Mouse (Mus musculus): Measurements from ENCODE around the gene Col18a1.

Col18a1 gene

GRCm38 (mm10) chr10:77182804-77183331 lies 16.5 kb upstream of the Col18a1 start:
- DNase-seq (ENCODE audit: low read depth, low spot score) = no peak

GRCm38 (mm10) chr10:77180110-77180509 lies 13.8 kb upstream of the Col18a1 start:
- DNase-seq (ENCODE audit: low read depth, low spot score) = no peak

GRCm38 (mm10) chr10:77178691-77179090 lies 12.3 kb upstream of the Col18a1 start:
- no peak for DNase-seq (ENCODE audit: low read depth, low spot score)

- DNase-seq (ENCODE audit: low read depth, low spot score) = no peak
These were observed 4.1 kb upstream of the Col18a1 start for GRCm38 (mm10) chr10:77170400-77170799.

GRCm38 (mm10) chr10:77165318-77165945 lies 916 bp downstream of the Col18a1 start:
- DNase-seq (ENCODE audit: low read depth, low spot score) = peak; percentile 83

- DNase-seq (ENCODE audit: low read depth, low spot score) = peak; percentile 79
These were observed 1.8 kb downstream of the Col18a1 start for GRCm38 (mm10) chr10:77164437-77165052.

GRCm38 (mm10) chr10:77164041-77164436 lies 2.3 kb downstream of the Col18a1 start:
- no peak for DNase-seq (ENCODE audit: low read depth, low spot score)

- no peak for DNase-seq (ENCODE audit: low read depth, low spot score)
These were observed 2.9 kb downstream of the Col18a1 start for GRCm38 (mm10) chr10:77163392-77163977.

GRCm38 (mm10) chr10:77159573-77159972 lies 6.8 kb downstream of the Col18a1 start:
- DNase-seq (ENCODE audit: low read depth, low spot score) = no peak

- no peak for DNase-seq (ENCODE audit: low read depth, low spot score)
These were observed 7.4 kb downstream of the Col18a1 start for GRCm38 (mm10) chr10:77158948-77159347.

GRCm38 (mm10) chr10:77157245-77158019 lies 8.9 kb downstream of the Col18a1 start:
- no peak for DNase-seq (ENCODE audit: low read depth, low spot score)

- peak; percentile 81 for DNase-seq (ENCODE audit: low read depth, low spot score)
These were observed 14.1 kb downstream of the Col18a1 start for GRCm38 (mm10) chr10:77152178-77152621.

GRCm38 (mm10) chr10:77151551-77152002 lies 14.8 kb downstream of the Col18a1 start:
- no peak for DNase-seq (ENCODE audit: low read depth, low spot score)

- DNase-seq (ENCODE audit: low read depth, low spot score) = peak; percentile 80
These were observed 15.3 kb downstream of the Col18a1 start for GRCm38 (mm10) chr10:77150947-77151521.

- DNase-seq (ENCODE audit: low read depth, low spot score) = no peak
These were observed 16.3 kb downstream of the Col18a1 start for GRCm38 (mm10) chr10:77150016-77150415.

GRCm38 (mm10) chr10:77147545-77147944 lies 18.8 kb downstream of the Col18a1 start:
- no peak for DNase-seq (ENCODE audit: low read depth, low spot score)

- no peak for DNase-seq (ENCODE audit: low read depth, low spot score)
These were observed 19.4 kb downstream of the Col18a1 start for GRCm38 (mm10) chr10:77146901-77147463.

- DNase-seq (ENCODE audit: low read depth, low spot score) = no peak
These were observed 20.4 kb downstream of the Col18a1 start for GRCm38 (mm10) chr10:77145946-77146345.

- DNase-seq (ENCODE audit: low read depth, low spot score) = no peak
These were observed 22.0 kb downstream of the Col18a1 start for GRCm38 (mm10) chr10:77144372-77144771.

- DNase-seq (ENCODE audit: low read depth, low spot score) = no peak
These were observed 24.0 kb downstream of the Col18a1 start for GRCm38 (mm10) chr10:77142328-77142727.

GRCm38 (mm10) chr10:77138304-77138703 lies 28.0 kb downstream of the Col18a1 start:
- DNase-seq (ENCODE audit: low read depth, low spot score) = peak; percentile 63

Data from mesoderm, embryonic 11.5 days (tissue).